8 mouse cellular contexts compared by ENCODE assay signal in the genomic region with DNA sequence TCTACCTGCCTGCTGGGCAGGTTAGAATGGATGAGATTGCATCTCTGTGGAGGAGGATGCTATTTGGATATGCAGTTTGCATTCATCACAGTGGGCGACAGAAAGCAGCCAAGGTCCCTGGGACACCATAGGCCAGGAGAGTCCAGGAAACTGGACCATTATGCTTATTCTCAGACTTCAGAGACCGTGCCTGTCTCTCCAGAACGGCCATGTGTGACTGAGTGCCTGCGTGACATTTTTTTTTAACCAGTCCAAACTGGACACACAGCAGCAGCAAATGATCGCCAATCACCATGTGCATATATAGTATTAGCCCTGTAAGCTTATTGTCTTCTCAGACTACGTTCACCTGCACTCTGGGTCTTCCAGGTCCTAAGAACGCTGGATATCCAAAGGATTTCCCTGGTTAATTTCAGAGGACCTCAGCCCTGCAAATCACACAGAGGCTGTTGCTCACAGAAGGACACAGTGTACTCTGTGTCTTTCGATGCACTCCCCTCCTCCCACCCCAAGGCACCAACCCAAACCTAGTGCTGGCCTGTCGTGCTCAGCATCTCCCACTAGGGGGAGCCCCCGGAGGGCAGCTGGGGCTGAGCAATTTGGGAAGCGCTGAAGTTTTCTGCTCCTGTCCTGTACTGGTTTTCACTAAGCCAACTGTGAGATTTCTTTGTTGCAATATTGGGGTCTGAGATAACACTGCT.
DNase-seq lines count a peak whose midpoint lies in the region; ATAC-seq lines count a peak whose summit lies in the region.

No protein-coding gene starts in this region.

- peak overlapping the region; percentile 71 for H3K27ac ChIP-seq in hindbrain, embryonic 15.5 days (replicated peaks)

- DNase-seq in R1 (ENCODE audit: low read depth, low spot score) = peak; percentile 64
- peak; percentile 92 for DNase-seq in cerebellum, postnatal 10 days
- DNase-seq in gastrocnemius, adult 18-20 months (ENCODE audit: low spot score) = peak; percentile 96
- peak; percentile 80 for DNase-seq in left cerebral cortex, adult 11 months (ENCODE audit: low spot score)
- peak; percentile 87 for DNase-seq in right cerebral cortex, postnatal 25 days
- DNase-seq in yolk sac, embryonic 10.5 days (ENCODE audit: low spot score) = peak; percentile 50

- peak overlapping the region; percentile 39 for H3K4me2 ChIP-seq in hindbrain, embryonic 15.5 days

- no peaks in the 10 kb centered on the region for H3K36me3 ChIP-seq in hindbrain, embryonic 15.5 days

- WGBS in hindbrain, embryonic 15.5 days = 25% methylated on average over 11 of the region's 11 CpGs

- no peaks in the 10 kb centered on the region for H3K9me3 ChIP-seq in hindbrain, embryonic 15.5 days

- peak overlapping the region; percentile 8; the same call in 1 of the 2 replicates for H3K4me3 ChIP-seq in hindbrain, embryonic 15.5 days

- ATAC-seq in hindbrain, embryonic 15.5 days (ENCODE audit: low FRiP score, low read depth) = peak; percentile 90
- peak; percentile 87 for ATAC-seq in megakaryocyte progenitor cell, adult 5-6 weeks (replicated peaks; ENCODE audit: poor library complexity)

- no peak overlapping the region for H3K9ac ChIP-seq in hindbrain, embryonic 15.5 days

- no peaks in the 10 kb centered on the region for H3K27me3 ChIP-seq in hindbrain, embryonic 15.5 days

- peaks cover 49% of the 10 kb centered on the region for H3K4me1 ChIP-seq in hindbrain, embryonic 15.5 days (replicated peaks)

Comparison
In these comparisons a context has a peak if more than half of its experiments do, and no peak if none do; other contexts are left out.
1. Peak in every context shown above with its lines: DNase-seq, ATAC-seq, H3K4me3 ChIP-seq and H3K27ac ChIP-seq.